Mouse (Mus musculus) C2C12 (cell line): ENCODE measurements around the gene Paqr6.

Experiments used
- CTCF ChIP-seq: IDR thresholded peaks from one replicate; pipeline ENCODE4 v1.5.1; 2011; ENCODE audit not compliant: control insufficient read depth, insufficient read depth, insufficient read length
- MAX ChIP-seq: IDR thresholded peaks from one replicate; pipeline ENCODE4 v1.6.1; 2011; ENCODE audit warnings: mild to moderate bottlenecking, control low read depth
- MYOD1 ChIP-seq: IDR thresholded peaks from one replicate; pipeline ENCODE4 v1.6.1; 2011; ENCODE audit warnings: low read depth; ENCODE audit not compliant: control insufficient read depth, insufficient read length
- MYOG ChIP-seq: IDR thresholded peaks from one replicate; pipeline ENCODE4 v1.6.1; 2011; ENCODE audit not compliant: control insufficient read depth, insufficient read length; ENCODE audit errors: extremely low read depth
- USF1 ChIP-seq: IDR thresholded peaks from one replicate; pipeline ENCODE4 v1.6.1; 2011; ENCODE audit warnings: low read depth, mild to moderate bottlenecking, control low read depth, moderate library complexity

DNA sequence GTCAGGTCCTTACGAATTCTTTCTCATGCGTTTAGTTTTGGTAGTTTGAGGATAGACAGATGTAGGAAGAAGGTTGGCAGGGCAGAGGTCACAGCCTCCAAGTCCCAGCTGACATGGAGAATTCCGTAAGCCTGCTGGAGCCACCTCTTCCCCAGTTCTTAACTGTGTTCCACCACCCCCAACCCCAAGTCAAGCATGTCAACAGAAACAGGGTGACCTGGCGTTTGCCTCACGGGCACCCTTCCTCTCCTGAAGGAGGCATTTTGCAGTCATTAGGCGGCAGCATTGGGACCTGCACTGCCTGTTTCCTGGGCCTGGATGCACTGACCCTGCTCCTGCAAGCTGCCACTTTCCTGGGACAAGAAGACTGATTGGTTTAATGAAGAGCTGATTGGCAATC is 53.6 kb downstream of the Paqr6 start:
- no peak for TF ChIP-seq CTCF
- no peak for TF ChIP-seq MAX
- no peak for TF ChIP-seq MYOD1
- TF ChIP-seq MYOG, result no peak
- TF ChIP-seq USF1, result no peak
